Mouse (Mus musculus) myocyte (in vitro differentiated cells): Measurements from ENCODE around the gene Mdc1. TPM values are rescaled to one million over a fixed set of nuclear protein-coding genes. Genes with fewer than 3 reads are reported as not detected.
A peak's percentile ranks its signal among the peaks of the same experiment; 100 is the strongest.

Source experiments
- H3K27me3 ChIP-seq: one replicate; pipeline ENCODE4 v1.6.1; 2011; ENCODE audit not compliant: control insufficient read depth, insufficient read depth, insufficient read length
- H3K36me3 ChIP-seq: one replicate; pipeline ENCODE4 v1.6.1; 2011; ENCODE audit not compliant: control insufficient read depth, insufficient read depth
- H3K4me2 ChIP-seq: one replicate; pipeline ENCODE4 v1.6.1; 2011; ENCODE audit warnings: low read depth, control low read depth
- H3K4me3 ChIP-seq: one replicate; pipeline ENCODE4 v1.5.1; 2011; ENCODE audit warnings: mild to moderate bottlenecking, control low read depth, moderate library complexity
- H3K79me2 ChIP-seq: one replicate; pipeline ENCODE4 v1.6.1; 2011; ENCODE audit not compliant: control insufficient read depth, insufficient read depth
- H3ac ChIP-seq: one replicate; pipeline ENCODE4 v1.6.1; 2011; ENCODE audit not compliant: control insufficient read depth, insufficient read length
- CEBPB ChIP-seq: IDR thresholded peaks from 2 replicates; pipeline ENCODE4 v1.6.1; 2011; ENCODE audit warnings: mild to moderate bottlenecking, moderate library complexity; ENCODE audit not compliant: poor library complexity, insufficient read depth, severe bottlenecking
- E2F4 ChIP-seq: IDR thresholded peaks from one replicate; pipeline ENCODE4 v1.6.1; 2011; ENCODE audit warnings: mild to moderate bottlenecking, control low read depth, moderate library complexity; ENCODE audit not compliant: insufficient read depth
- MAX ChIP-seq: IDR thresholded peaks from one replicate; pipeline ENCODE4 v1.6.1; 2011; ENCODE audit warnings: low read depth, mild to moderate bottlenecking, control low read depth
- MYOD1 ChIP-seq, 3 experiments: IDR thresholded peaks; one replicate each; pipeline ENCODE4 v1.6.1; 2011; ENCODE audit warnings: control low read depth in 2 of 3, low read depth in 2 of 3, mild to moderate bottlenecking in 2 of 3, moderate library complexity in 1 of 3; ENCODE audit not compliant: insufficient read length in 2 of 3, control insufficient read depth in 1 of 3
- MYOG ChIP-seq, 3 experiments: IDR thresholded peaks; one replicate each; pipeline ENCODE4 v1.6.1; 2011; ENCODE audit warnings: control low read depth in 2 of 3, low read depth in 2 of 3, mild to moderate bottlenecking in 2 of 3; ENCODE audit not compliant: insufficient read length in 2 of 3, control insufficient read depth in 1 of 3, insufficient read depth in 1 of 3
- POLR2A ChIP-seq: IDR thresholded peaks from one replicate; pipeline ENCODE4 v1.6.1; 2011; ENCODE audit warnings: low read depth, mild to moderate bottlenecking, control low read depth, moderate library complexity; ENCODE audit not compliant: insufficient read length
- POLR2AphosphoS2 ChIP-seq: IDR thresholded peaks from one replicate; pipeline ENCODE4 v1.6.1; 2011; ENCODE audit warnings: low read depth, control low read depth; ENCODE audit not compliant: insufficient read length
- REST ChIP-seq: IDR thresholded peaks from one replicate; pipeline ENCODE4 v1.6.1; 2011; ENCODE audit warnings: mild to moderate bottlenecking, control low read depth, moderate library complexity; ENCODE audit not compliant: insufficient read depth, insufficient read length
- SRF ChIP-seq: IDR thresholded peaks from one replicate; pipeline ENCODE4 v1.6.1; 2011; ENCODE audit warnings: low read depth; ENCODE audit not compliant: control insufficient read depth, insufficient read length
- TCF12 ChIP-seq: IDR thresholded peaks from one replicate; pipeline ENCODE4 v1.6.1; 2011; ENCODE audit warnings: mild to moderate bottlenecking, control low read depth; ENCODE audit not compliant: poor library complexity, insufficient read depth, severe bottlenecking
- TCF3 ChIP-seq: IDR thresholded peaks from one replicate; pipeline ENCODE4 v1.6.1; 2011; ENCODE audit warnings: low read depth, control low read depth; ENCODE audit not compliant: insufficient read length
- USF1 ChIP-seq: IDR thresholded peaks from one replicate; pipeline ENCODE4 v1.6.1; 2011; ENCODE audit warnings: low read depth, mild to moderate bottlenecking, control low read depth, moderate library complexity
- polyA plus RNA-seq: library from polyadenylated mRNA; unstranded; fragments of >200 nt; fragmentation: generic; extraction: Trizol; gene quantifications from one replicate; pipeline ENCODE4 v1.2.1, GENCODE M21; 2012; ENCODE audit warnings: missing spikeins

The Mdc1 gene
- polyA plus RNA-seq, 1 experiment, result 7.0 TPM

- H3ac ChIP-seq, result no peak overlapping the region
- H3K36me3 ChIP-seq, result no peaks in the 10 kb centered on the region
- H3K79me2 ChIP-seq, result peaks cover 11% of the 10 kb centered on the region
- no peaks in the 10 kb centered on the region for H3K27me3 ChIP-seq
- peak overlapping the region; percentile 96 for H3K4me2 ChIP-seq
- TF ChIP-seq CEBPB, result no peak
- TF ChIP-seq MYOD1 (IDR thresholded peaks at IDR 0.05; ENCODE audit: control insufficient read depth in 1 of 3, insufficient read length in 2 of 3, low read depth in 2 of 3), result no peak
- TF ChIP-seq MAX, result no peak
- no peak for TF ChIP-seq TCF12
- TF ChIP-seq POLR2A, result no peak
- no peak for TF ChIP-seq REST
- TF ChIP-seq TCF3, result no peak
- no peak for TF ChIP-seq USF1
- no peak for TF ChIP-seq POLR2AphosphoS2
- no peak for TF ChIP-seq MYOG (IDR thresholded peaks at IDR 0.05; ENCODE audit: control insufficient read depth in 1 of 3, insufficient read depth in 1 of 3, insufficient read length in 2 of 3, low read depth in 2 of 3)
- no peak for TF ChIP-seq E2F4
- TF ChIP-seq SRF, result no peak
- no peak overlapping the region for H3K4me3 ChIP-seq
Observed at GRCm38 (mm10) chr17:35820111-35820510, 21.2 kb upstream of the Mdc1 start.

GRCm38 (mm10) chr17:35821439-35822430 lies 19.6 kb upstream of the Mdc1 start, which contains the start of gene Ier3:
TSS of gene Ier3 (plus strand) at chr17:35821684.
- Histone ChIP-seq H3K4me2 (peak within 1 kb of the TSS; percentile 96), H3K4me3 (peak within 1 kb of the TSS; percentile 100), H3K36me3 (peaks cover 4% of the 10 kb centered on the region), H3K79me2 (peaks cover 11% of the 10 kb centered on the region), H3ac (peak within 1 kb of the TSS; percentile 24), H3K27me3 (no peaks in the 10 kb centered on the region)
- peak; percentile 97 for TF ChIP-seq POLR2AphosphoS2
- peak; percentile 92 for TF ChIP-seq POLR2A
- TF ChIP-seq MYOG (IDR thresholded peaks at IDR 0.05; ENCODE audit: control insufficient read depth in 1 of 3, insufficient read depth in 1 of 3, insufficient read length in 2 of 3, low read depth in 2 of 3), result peak in 1 of 3 experiments; percentile 57
- no peak for TF ChIP-seq TCF3

- no peaks in the 10 kb centered on the region for H3K27me3 ChIP-seq
- TF ChIP-seq MAX (no peak), REST (no peak), SRF (no peak), TCF3 (no peak), POLR2A (no peak), POLR2AphosphoS2 (no peak), MYOD1 (IDR thresholded peaks at IDR 0.05; ENCODE audit: control insufficient read depth in 1 of 3, insufficient read length in 2 of 3, low read depth in 2 of 3) (no peak), E2F4 (no peak), CEBPB (no peak), MYOG (IDR thresholded peaks at IDR 0.05; ENCODE audit: control insufficient read depth in 1 of 3, insufficient read depth in 1 of 3, insufficient read length in 2 of 3, low read depth in 2 of 3) (no peak), TCF12 (no peak), USF1 (no peak)
Observed at GRCm38 (mm10) chr17:35822564-35822963, 18.8 kb upstream of the Mdc1 start.

DNA sequence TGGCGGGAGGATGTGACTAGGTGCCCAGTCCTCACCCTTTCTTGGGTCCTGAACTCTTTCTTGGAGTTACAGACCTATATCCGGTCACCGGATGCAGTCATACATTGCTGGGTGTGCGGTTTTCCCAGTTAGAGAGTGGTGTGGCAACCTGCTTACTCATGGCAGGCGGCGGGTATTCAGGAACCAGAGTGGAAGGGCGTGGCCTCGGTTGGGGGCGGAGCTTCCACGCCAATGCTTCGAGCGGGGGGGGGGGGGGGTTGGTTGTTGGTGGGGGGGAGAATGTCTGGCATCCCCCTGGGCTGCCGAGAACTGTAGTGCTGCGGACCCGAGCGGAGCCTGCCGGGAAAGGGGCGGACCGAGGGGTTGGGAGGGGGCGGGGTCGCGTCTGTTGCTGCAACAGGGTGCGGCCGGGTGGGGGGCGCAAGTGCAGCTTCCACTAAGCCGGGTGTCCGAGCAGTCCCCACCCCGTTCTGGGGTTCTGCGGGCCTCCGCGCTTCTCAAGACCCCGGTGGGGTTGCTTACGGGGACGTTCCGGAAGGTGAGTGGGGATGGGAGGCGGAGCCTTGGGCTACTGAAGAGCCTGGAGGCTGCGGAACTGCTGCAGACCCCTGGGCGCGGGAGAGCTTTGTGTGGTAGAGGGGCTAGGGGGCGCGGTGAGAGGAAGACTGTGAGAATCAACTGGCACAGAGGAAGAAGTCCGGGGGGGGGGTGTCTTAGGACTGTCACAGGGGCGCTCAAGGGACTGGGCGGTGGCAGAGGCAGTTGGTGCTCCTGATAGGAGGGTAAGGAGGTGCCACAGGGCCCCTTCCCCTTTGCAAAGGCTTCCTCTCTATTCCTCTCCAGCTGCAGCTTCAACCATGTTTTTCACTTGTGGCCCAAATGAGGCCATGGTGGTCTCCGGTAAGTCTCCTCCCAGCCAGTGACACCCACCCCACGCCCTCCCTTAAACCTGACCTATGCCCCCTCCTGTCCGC lies 18.1 kb upstream of the Mdc1 start, which contains the start of gene Flot1:
TSS of gene Flot1 (plus strand) at position 267 of the 974 bp plus-strand sequence.
- H3K27me3 ChIP-seq, result no peaks in the 10 kb centered on the region
- peaks cover 12% of the 10 kb centered on the region for H3K36me3 ChIP-seq
- H3ac ChIP-seq, result peak within 1 kb of the TSS; percentile 24
- H3K79me2 ChIP-seq, result peaks cover 11% of the 10 kb centered on the region
- peak within 1 kb of the TSS; percentile 100 for H3K4me3 ChIP-seq
- peak within 1 kb of the TSS; percentile 92 for H3K4me2 ChIP-seq
- peak; percentile 75 for TF ChIP-seq POLR2AphosphoS2
- 0 out of 2 replicates have a peak, but pooled peaks have one; percentile 40 for TF ChIP-seq CEBPB
- TF ChIP-seq SRF, result no peak
- TF ChIP-seq POLR2A, result peak; percentile 66

More at GRCm38 (mm10) chr17:35822564-35822963, 18.8 kb upstream of the Mdc1 start:
- peak overlapping the region; percentile 92 for H3K4me2 ChIP-seq
- H3K79me2 ChIP-seq, result peaks cover 11% of the 10 kb centered on the region
- peak overlapping the region; percentile 24 for H3ac ChIP-seq
- H3K36me3 ChIP-seq, result peaks cover 10% of the 10 kb centered on the region
- H3K4me3 ChIP-seq, result peak overlapping the region; percentile 100
